Mouse (Mus musculus) CD4-positive, CD25-positive, alpha-beta regulatory T cell, adult 4 months (primary cell): ENCODE measurements around the gene Snca. TPM values are rescaled to one million over a fixed set of nuclear protein-coding genes. Genes with fewer than 3 reads are reported as not detected.

ENCODE experiments used
- ATAC-seq: one replicate; pipeline ENCODE4 v1.8.0; 2017
- polyA plus RNA-seq, 2 experiments: library from polyadenylated mRNA; unstranded; fragments of 100-300 nt; shearing (Covaris generic); gene quantifications; one replicate each; pipeline ENCODE4 v1.2.1; 2017

The Snca gene
- polyA plus RNA-seq, result not detected

DNA sequence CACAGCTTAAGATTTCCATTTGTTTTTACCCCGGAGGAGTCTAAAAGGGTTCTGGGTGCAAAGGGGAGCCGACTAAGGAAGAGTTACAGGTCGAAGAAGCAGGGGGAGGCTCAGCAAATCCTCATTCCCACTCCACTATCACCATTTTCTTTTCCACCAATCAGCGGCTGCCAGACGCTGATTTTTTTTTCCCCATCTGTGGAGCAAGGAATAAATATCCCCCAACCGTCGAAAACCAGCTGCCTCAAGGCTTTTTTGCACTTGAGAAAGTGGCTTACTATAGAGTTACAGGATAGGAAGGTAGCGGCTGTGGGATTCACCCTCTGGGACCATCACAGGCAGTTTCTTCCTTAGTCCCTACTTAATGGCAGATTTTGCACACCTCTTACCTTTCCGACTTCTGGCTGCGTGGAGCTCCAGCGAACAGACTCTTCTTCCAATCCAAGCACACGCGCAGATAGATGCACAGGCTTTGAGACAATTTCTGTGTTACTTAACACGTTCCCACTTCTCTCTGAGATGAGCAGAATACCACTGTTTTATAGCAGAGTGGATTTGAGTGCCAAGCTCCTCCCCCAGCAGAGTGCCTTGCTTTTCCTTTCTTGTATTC is at the start of gene Snca:
Gene Snca, minus strand, starts transcription at position 574 of the 610 bp plus-strand sequence.
- no peak for ATAC-seq

DNA sequence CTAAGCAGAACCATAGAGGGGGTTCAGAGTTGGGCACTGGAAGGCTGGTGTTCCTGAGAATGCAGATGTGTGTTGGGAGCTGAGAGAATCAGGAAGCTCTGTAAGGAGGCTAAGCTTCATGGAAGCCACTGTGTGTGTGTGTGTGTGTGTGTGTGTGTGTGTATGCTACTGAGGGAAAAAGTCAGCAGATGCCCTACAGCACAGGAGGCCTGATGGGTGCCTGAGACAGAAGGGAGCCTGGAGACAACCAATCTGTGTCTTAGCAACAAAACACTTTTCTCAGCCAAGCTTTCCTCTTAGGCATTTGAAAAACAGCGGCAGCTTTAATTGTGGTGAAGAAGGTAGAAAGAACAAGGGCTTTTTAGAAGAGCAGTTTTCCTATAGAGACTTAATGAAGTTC is 40.5 kb upstream of the Snca start:
- ATAC-seq, result no peak

DNA sequence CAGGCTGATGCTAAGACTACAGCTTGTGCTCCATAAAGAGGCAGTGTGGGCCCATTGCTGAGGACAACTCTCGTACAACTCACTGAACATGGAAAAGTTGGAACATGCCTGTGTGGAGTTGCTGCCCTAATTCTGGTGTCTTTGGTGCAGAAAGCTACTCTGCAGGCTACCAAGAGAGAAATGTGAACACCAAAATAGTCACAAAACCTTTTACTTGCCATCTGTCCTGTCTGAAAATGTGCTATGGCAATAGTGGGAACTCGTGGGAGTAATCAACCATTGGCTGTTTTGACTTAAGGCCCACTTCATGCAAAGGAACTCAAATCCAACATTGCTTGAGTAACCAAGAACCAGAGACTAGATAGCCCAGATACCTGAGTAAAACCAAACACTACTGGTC is 26.9 kb upstream of the Snca start:
- ATAC-seq, result no peak

DNA sequence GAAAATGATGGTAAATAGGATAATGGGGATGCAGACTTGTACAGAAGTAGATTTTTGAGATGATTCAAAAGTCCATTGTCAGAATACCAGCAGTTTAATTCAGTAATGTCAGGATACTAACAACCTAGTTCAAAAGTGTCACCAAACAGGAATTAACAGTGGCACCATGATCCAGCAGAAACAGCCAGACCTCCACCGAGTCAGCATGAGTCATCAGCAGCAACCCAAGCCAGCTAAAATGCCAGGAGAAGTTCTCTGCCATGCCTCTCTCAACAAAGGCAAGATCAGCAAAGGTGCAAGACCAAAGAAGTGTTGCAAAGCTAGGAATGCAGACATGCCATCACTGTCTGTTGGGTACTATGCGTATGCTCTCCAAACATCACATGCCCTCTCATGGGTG is 22.0 kb upstream of the Snca start:
- ATAC-seq, result no peak

DNA sequence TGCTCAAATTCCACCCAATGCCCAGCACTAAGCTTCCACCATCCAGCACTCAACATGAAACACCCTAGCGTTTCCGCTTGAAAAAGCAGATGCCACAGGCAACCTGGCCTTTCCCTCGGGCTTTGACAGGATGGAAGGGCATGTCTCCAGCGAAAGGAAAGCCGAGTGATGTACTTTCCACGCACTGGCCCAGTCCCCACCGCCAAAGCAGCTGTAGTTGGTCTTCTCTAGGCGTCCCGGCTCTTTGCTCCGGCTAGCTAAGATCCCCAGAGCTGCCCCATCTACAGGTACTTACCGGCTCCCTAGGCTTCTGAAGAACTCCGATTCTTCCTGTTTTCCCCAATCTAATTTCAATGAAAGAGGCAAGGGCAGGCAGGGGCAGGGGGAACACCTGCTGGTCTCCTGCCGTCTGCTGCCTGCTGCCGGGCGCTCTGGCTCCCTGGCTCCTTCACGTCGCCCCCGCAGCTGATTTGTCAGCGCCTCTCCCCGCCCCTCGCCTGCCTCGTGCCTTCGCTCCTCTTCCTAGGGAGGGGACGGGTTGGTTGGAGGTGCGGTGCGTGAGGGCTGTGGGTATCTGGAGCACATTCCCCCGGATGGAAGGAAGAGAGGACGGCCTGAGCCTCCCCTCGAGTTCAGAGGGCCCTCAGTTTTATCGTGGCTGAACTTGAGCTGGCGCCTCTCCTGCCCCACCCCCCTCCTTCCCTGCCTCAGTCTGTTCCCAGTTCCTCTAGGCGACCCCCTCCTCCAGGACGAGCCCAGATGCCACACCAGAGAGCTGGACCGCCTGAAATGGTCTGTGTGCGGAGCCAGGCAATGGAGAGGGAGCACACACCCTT is 1.0 kb downstream of the Snca start:
- ATAC-seq, result no peak

DNA sequence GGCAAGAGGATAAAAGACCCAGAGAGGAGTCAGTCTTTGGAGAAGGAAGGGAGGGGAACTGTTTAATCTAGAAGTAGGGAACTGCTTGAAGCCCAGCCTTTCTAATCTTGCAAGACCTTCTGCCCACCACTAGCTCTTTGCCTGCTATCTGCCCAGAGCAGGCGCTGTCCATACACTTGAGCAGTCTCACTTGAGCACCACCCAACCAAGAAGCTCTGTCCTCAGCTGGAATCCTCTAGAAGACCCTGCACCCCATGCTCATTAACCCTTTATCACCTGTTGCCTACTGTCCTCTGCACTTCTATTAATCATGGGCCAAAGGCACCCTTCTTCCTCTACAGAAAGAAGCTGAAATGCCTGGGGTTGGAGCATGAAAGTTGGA is 1.6 kb downstream of the Snca start:
- ATAC-seq, result no peak

DNA sequence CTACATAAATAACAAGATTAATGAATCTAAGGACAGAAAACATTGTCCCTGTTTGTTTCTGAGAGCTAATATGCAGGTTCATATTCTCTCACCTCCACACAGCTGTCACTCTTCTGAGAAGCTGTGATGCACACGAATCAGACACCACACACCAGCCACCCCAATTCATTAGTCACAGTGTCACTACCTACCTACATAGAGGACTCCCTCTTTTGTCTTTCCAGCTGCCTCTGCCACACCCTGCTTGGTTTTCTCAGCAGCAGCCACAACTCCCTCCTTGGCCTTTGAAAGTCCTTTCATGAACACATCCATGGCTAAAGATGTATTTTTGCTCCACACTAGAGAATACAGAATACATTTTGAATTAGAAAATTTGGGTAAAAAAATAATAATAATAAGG is 2.4 kb downstream of the Snca start:
- ATAC-seq, result no peak

DNA sequence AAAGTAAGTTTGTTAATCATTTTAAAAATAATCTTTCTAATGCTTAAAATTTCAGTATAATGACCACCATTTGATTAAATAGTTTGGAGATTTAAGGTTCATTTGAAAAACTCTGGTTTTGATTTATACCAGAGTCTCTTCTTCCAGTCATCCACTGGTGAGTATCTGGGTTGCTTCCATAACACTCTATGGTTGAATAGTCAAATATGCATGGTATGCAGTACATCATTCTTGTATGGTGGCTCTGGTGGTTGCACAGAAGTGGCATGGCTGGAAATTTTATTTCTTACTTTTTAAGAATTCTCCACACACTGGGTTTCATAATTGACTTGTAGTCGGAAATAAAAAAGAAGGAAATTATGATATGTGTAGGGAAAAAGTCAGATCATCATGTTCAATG is 10.4 kb downstream of the Snca start:
- ATAC-seq, result no peak

DNA sequence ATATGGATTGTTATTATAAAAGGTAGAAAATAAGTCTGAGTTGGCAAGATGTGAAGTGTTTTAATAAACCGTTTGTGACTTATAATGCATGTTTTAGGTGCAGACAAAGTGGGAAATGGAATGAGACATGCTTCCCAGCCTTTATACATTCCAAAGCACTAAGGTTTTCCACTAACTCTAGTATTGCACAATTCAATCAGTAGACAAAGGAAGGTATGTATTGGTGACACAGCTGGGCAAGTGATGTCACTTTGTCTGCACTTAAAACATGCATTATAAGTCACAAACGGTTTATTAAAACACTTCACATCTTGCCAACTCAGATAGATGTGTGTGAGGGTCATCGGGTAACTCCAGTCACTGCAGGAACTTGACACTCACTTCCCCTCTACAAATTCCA is 16.1 kb downstream of the Snca start:
- no peak for ATAC-seq

DNA sequence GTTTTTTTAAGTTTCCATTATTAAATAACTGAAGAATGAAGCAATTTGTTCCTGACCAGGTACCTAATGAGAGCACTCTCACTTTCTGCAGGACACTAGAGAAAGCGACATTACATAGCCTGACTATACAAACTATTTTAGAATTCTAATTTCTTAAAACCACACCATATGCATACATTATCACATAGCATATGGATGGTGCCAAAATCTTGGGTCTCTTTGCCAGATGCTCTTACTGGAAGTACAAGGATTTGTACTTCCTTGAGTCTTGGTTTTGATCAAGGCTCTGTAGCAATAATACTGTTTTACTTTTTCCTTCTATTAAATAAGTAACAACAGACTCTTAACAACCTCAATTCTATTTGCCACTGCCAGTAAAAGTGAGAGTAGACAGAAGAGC is 31.4 kb downstream of the Snca start:
- no peak for ATAC-seq

DNA sequence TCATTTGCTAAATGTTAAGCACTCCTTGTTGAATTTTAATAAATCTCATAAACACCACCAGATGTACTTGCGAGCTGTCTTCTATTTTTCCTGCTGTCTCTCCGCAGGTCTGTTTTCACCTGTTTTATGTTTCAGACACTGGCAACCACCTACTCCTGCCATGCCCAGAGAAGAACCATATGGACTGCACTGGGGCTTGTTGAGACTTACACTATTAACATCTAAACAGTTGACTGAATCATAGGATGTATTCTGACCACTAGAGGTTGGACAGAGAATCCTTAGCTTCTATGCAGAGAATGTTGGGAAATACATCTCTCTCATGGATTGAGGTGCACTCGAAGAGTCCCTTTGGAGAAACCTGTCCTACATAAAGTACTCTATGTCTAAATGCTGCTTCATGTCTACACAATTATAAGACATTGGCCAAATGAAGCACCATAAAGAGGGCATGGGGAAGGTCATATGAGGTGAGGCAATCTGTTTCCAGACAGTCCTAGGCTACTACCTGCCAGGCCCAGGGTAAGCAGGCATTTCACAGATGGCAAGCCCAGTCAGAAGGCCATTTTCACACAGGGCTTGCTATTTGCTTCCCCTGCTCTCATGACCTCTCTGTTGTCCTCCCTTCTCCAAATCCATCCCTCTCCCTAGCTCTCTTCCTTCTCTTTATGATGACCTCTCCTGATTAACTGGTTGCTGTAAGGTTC is 35.8 kb downstream of the Snca start:
- ATAC-seq, result no peak

DNA sequence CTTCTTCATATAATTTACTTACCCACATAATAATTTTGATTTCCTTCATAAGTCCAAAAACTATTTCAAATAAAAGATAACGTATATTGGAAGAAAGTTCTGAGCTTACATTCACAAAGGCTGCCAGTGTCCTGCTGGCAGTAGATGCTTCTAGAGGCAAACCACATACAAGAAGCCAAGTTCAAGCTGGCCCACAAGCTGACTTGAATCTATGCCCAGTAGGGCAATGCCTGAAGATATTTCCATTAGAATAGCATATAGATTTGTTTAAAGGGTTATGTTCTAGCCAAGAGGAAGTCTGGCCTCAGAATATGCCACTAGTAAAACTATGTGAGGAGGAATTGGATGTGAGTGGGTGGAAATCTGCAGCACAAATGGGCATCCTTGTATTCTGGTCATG is 42.7 kb downstream of the Snca start:
- no peak for ATAC-seq

DNA sequence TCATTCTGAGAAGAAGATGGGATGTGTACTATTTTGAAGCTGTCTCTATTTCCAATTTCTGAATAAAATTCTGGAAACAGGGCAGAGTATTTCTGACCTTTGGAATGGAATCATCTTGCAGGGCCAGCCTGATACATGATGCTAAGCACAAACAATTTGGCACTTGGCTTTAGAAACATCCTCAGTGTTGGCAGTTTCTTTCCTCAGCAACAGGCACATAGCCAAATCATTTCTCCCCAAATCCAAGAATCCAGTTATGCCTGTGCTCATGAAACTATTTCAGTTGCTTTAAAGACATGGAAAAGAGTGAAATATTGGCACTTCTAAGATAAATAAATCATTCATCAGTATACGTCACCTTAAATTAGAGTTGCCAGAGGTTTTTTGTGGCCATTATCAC is 57.8 kb downstream of the Snca start:
- ATAC-seq, result no peak

DNA sequence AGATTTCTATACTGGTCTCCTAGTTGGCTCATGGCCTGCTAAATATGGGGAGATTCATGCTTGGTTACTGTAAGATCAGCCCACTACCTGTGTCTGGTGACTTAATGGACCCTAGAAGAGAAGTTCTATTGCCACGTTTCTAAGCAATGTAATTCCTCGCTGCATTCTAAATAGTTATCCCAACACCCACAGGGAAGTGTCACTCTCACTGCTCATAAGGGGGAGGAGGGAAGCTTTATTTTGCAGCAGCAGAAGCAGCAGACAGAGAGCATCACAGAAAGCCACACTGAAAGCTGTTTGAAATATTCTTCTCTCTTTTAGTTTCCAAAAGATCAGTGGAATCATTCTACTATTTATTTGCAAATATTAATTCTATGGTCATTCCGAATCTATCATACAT is 64.0 kb downstream of the Snca start:
- ATAC-seq, result no peak

DNA sequence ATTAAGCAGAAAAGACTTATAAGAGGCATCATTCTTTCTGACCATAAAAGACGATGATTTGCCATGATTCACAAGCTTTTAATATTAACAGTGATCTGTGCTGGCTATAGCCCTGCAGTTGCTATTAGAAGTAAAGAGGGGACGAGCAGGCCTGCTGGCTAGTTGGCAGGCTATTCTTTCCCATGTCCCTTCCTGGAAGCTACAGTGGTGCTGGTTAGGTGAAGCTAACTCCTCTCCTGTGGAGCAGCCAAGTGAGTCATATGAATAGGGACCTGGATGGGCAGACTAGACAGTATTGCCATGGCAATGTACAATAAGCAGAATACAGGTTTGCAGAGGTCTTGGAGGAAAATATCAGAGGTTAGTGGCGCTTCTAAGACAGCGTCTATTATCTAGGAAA is 66.8 kb downstream of the Snca start:
- ATAC-seq, result no peak

DNA sequence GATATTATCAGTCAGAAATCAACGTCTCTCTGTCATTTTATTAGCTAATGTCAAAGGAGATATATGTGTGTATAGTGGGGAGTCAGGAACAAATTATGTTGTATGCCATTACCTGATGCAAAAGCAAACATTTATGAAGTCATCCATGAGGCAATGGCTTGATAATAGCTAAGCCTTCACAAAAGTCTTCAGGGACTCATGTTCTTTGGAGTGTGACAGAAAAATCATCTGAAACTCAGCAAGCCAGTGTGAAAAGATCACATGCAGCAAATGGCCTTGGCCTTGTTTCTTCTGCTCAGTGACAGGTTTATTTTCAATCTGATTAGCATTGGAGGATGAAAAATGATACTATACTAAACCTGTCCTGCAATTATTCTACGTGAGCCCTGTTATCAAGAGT is 67.9 kb downstream of the Snca start:
- ATAC-seq, result no peak

DNA sequence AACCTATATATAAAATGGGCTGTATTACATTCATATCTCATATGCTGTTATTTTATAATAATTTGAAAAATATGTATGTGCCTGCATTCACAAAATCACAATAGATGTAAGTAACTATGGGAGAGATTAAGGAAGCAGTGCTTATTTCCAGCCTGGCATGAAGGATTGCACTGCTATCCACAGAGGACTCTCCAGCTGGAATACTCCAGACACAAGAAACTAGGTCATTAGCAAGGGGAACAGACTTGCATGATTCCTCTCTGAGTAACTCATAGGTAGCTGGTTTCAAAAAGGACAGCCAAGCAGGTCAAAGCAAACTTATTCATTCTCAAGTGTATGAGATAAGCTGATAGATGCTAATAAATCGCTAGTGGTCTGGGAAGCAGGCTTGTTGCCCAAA is 74.7 kb downstream of the Snca start:
- no peak for ATAC-seq

DNA sequence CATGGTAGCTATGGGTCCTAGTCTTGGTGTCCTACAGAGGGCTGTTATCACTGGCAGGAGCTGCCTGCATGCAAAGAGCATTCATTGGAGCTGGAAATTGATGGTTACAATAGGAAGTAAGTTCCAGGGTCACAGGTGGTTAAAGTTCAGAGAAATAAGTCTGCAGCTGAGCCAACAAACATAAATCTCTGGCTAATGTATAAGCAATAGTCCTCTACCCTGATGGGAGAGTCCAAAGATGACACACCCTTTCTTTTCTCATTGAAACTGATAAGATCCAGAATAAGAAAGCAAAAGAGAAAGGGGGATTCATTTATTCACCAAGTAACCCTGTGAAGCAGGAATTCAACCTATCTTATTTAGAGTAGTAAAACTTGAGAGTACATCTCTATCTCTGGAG is 83.7 kb downstream of the Snca start:
- no peak for ATAC-seq

DNA sequence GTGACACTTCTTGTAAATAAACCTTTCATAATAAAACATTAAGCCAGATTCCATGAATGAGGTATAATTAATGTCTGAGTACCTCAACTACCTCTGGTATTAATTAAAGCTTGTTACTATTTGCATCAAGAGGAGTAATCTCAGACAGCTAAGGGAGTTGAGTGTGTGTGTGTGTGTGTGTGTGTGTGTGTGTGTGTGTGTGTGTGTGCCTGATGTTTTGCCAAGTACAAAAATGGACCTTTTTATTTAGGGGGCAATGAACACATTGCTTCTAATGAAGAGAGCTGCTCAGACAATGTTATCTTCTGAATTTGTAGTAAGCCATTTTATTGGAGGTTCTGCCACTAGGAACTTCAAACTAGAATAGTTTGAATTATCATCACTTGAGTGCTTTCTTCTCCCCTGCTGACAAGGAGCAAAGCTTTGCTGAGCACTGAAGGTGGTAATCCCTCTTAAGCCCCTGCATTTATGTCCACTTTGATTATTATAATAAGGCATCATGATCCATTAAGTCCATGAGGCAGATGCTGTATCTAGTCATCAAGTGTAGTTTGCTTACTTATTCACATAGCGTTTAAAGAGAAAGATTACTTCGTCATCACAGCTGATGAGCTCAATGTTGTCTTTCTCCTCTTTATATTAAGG is 88.1 kb downstream of the Snca start:
- no peak for ATAC-seq

DNA sequence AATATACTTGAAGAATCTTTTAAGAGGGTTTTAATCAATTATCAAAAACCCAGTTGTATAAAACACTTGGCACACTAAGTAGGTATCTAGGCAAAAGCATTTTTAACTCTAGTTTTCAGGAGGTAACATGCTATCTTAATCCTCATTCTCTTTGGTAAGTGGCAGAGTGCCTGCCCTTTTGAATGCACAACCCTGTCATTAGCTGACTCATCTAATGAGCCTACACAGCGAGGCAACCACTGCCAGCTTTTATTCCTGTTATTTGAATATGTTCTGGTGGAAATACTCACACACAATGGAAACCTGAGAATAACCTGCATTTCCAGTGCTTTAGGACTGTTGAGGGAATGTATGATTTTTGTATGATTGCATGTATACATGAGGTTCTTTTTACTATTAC is 89.9 kb downstream of the Snca start:
- no peak for ATAC-seq

DNA sequence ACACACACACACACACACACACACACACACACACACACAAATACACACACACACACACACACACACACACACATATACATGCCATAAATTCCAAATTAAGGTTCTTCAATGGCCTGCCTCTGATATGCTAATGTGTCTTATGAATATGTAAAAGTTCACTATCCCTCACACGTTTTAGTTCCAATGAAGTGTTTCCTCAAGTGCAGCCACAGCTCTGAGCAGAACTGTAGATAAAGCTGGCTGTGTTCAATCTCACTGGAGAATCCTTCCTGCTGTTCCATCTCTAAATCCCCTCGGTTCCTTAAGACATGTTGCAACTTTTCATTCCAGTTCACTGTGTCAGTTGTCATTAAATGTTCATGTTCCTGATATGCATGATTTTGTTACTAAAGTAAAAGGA is 98.5 kb downstream of the Snca start:
- no peak for ATAC-seq

DNA sequence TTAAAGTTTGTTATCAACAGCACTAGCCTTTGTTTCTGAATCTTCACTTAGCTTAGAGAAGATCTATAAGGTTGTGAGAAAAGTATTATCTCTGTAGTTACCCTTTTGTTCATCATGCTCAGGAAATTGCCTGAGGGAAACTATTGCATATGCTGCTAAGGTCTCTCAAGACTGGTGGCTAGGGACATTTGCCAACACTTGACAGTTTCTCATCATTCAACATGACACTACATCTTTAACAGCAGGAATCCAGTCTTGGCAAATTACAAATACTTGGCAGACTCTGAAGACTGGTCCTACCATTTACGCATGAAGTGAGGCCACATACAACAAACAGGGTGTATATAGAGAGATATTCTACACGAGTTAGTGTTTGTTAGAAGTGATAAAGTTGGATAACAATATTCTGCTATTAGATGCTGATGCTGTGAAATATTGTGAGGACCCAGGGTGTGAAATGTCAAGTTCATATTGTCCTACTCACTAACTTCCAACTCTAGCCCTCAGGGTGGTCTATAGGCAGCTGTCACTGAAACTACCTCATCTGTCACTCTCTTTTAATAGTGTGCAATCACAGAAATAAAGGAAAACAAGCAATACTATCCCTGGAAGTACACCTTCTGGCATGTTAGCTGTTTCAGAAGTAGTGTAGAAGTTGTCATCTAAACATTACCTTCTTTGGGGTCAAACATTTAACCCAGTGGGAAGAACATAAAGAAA is 105.4 kb downstream of the Snca start:
- no peak for ATAC-seq

DNA sequence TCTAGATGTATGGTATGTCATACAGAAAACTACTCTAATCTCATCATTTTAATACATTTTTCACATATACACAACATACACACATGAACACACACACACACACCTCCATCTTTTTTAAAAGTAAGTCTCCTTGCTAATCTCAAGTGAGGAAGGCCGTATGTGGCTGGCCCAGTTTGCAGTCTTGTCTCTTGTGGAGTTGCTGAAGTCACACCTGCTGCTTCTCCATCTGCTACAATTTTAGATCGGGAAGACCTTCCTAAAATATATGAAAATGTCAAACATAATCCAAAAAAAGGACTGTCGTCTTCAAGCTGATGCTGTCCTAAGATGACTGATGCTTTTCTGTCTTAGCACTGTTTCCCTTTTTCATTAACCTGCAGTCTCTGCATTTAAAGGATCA is 112.1 kb downstream of the Snca start:
- no peak for ATAC-seq
